Mouse (Mus musculus) CH12.LX (cell line): Measurements from ENCODE around the gene Trmt112. TPM values are rescaled to one million over a fixed set of nuclear protein-coding genes. Genes with fewer than 3 reads are reported as not detected.

Experiments
- DNase-seq: peaks from one replicate; pipeline ENCODE4 v3.0.0-alpha.2; 2013; ENCODE audit errors: extremely low read depth
- H3K27ac ChIP-seq: 2 replicates; pipeline ENCODE4 v1.5.1; 2012; ENCODE audit warnings: low read depth, mild to moderate bottlenecking, control low read depth, moderate library complexity; ENCODE audit not compliant: insufficient read depth
- H3K27me3 ChIP-seq: replicated peaks from 2 replicates; pipeline ENCODE3; 2012; ENCODE audit warnings: inconsistent platforms
- H3K36me3 ChIP-seq, 2 experiments: replicated peaks in 1 of 2; 2 replicates each; pipeline versions ENCODE3 to v1.6.1; 2012; ENCODE audit warnings: inconsistent platforms in 1 of 2, low read length in 1 of 2, mild to moderate bottlenecking in 1 of 2, mixed read lengths in 1 of 2, moderate library complexity in 1 of 2; ENCODE audit not compliant: control insufficient read depth in 1 of 2, insufficient read depth in 1 of 2
- H3K4me1 ChIP-seq, 2 experiments: 2 replicates each; pipeline ENCODE4 v1.6.1; 2012; ENCODE audit warnings: inconsistent platforms in 1 of 2, moderate library complexity in 1 of 2; ENCODE audit not compliant: insufficient read depth in 2 of 2, control insufficient read depth in 1 of 2
- H3K4me2 ChIP-seq: 2 replicates; pipeline ENCODE4 v1.6.1; 2012; ENCODE audit warnings: low read depth, mild to moderate bottlenecking, control low read depth; ENCODE audit not compliant: poor library complexity, insufficient read depth, severe bottlenecking
- H3K4me3 ChIP-seq, 3 experiments: fragments of 150-350 bp in 1 of 3; sonication (generic) in 1 of 3; replicated peaks in 1 of 3; 2 replicates each; pipeline versions ENCODE3 to v1.5.1; 2011 to 2012; ENCODE audit warnings: low read depth in 2 of 3, low read length in 2 of 3, mild to moderate bottlenecking in 2 of 3, moderate library complexity in 2 of 3, control low read depth in 1 of 3, improper control_type of control experiment in 1 of 3, inconsistent platforms in 1 of 3, mixed read lengths in 1 of 3; ENCODE audit not compliant: poor library complexity in 1 of 3
- H3K79me2 ChIP-seq: replicated peaks from 2 replicates; pipeline ENCODE4 v1.6.1; 2012; ENCODE audit warnings: mild to moderate bottlenecking, moderate library complexity; ENCODE audit not compliant: control insufficient read depth, poor library complexity, insufficient read depth, severe bottlenecking; ENCODE audit errors: extremely low read depth
- H3K9ac ChIP-seq: 2 replicates; pipeline ENCODE4 v1.6.1; 2012; ENCODE audit warnings: low read depth, mild to moderate bottlenecking, control low read depth, moderate library complexity; ENCODE audit not compliant: insufficient read depth
- H3K9me3 ChIP-seq: replicated peaks from 2 replicates; pipeline ENCODE3; 2012; ENCODE audit warnings: low read length, inconsistent platforms, mixed read lengths
- BHLHE40 ChIP-seq: IDR thresholded peaks from 2 replicates; pipeline ENCODE4 v1.6.1; 2011; ENCODE audit warnings: mild to moderate bottlenecking, low read depth, low read length, improper control_type of control experiment
- CHD1 ChIP-seq: IDR thresholded peaks from 2 replicates; pipeline ENCODE4 v1.6.1; 2012; ENCODE audit warnings: low read depth, low read length, improper control_type of control experiment, inconsistent platforms
- CTCF ChIP-seq, 2 experiments: IDR thresholded peaks in 1 of 2; conservative IDR thresholded peaks in 1 of 2; 2 replicates each; pipeline ENCODE4 v1.5.1; 2011 to 2012; ENCODE audit warnings: low read depth in 2 of 2, low read length in 2 of 2, improper control_type of control experiment in 1 of 2, inconsistent platforms in 1 of 2, mild to moderate bottlenecking in 1 of 2, moderate library complexity in 1 of 2
- E2F4 ChIP-seq: IDR thresholded peaks from 2 replicates; pipeline ENCODE4 v1.6.1; 2011; ENCODE audit warnings: low read depth, low read length, improper control_type of control experiment; ENCODE audit not compliant: insufficient replicate concordance
- EP300 ChIP-seq: IDR thresholded peaks from 2 replicates; pipeline ENCODE4 v1.6.1; 2011; ENCODE audit warnings: low read length, improper control_type of control experiment
- ETS1 ChIP-seq: conservative IDR thresholded peaks from 2 replicates; pipeline ENCODE4 v1.6.1; 2012; ENCODE audit warnings: low read depth, mild to moderate bottlenecking, inconsistent platforms, low read length, improper control_type of control experiment, moderate library complexity
- GABPA ChIP-seq: IDR thresholded peaks from 2 replicates; pipeline ENCODE4 v1.6.1; 2012; ENCODE audit warnings: low read depth, low read length, improper control_type of control experiment, inconsistent platforms; ENCODE audit not compliant: insufficient replicate concordance
- HCFC1 ChIP-seq: IDR thresholded peaks from 2 replicates; pipeline ENCODE4 v1.6.1; 2012; ENCODE audit warnings: low read depth, mild to moderate bottlenecking, inconsistent platforms, low read length, improper control_type of control experiment
- IRF4 ChIP-seq: IDR thresholded peaks from 2 replicates; pipeline ENCODE4 v1.6.1; 2014; ENCODE audit warnings: low read depth, mild to moderate bottlenecking, inconsistent platforms, low read length, improper control_type of control experiment
- JUND ChIP-seq: conservative IDR thresholded peaks from 2 replicates; pipeline ENCODE4 v1.6.1; 2011; ENCODE audit warnings: low read depth, low read length, improper control_type of control experiment
- MEF2A ChIP-seq: IDR thresholded peaks from 2 replicates; pipeline ENCODE4 v1.6.1; 2014; ENCODE audit warnings: low read depth, mild to moderate bottlenecking, inconsistent platforms, low read length, improper control_type of control experiment, borderline replicate concordance
- NRF1 ChIP-seq: IDR thresholded peaks from 2 replicates; pipeline ENCODE4 v1.6.1; 2014; ENCODE audit warnings: low read depth, mild to moderate bottlenecking, inconsistent platforms, low read length, improper control_type of control experiment, moderate library complexity
- PAX5 ChIP-seq: IDR thresholded peaks from 2 replicates; pipeline ENCODE4 v1.6.1; 2012; ENCODE audit warnings: low read length, inconsistent platforms, mixed read lengths
- POLR2A ChIP-seq: IDR thresholded peaks from 2 replicates; pipeline ENCODE4 v1.6.1; 2011; ENCODE audit warnings: low read depth, mild to moderate bottlenecking, improper control_type of control experiment, low read length
- RAD21 ChIP-seq: IDR thresholded peaks from 2 replicates; pipeline ENCODE4 v1.6.1; 2011; ENCODE audit warnings: low read depth, mild to moderate bottlenecking, low read length, improper control_type of control experiment, moderate library complexity
- RCOR1 ChIP-seq: conservative IDR thresholded peaks from 2 replicates; pipeline ENCODE4 v1.6.1; 2012; ENCODE audit warnings: low read depth, mild to moderate bottlenecking, inconsistent platforms, low read length, improper control_type of control experiment
- SIN3A ChIP-seq: IDR thresholded peaks from 2 replicates; pipeline ENCODE4 v1.6.1; 2012; ENCODE audit warnings: low read length, improper control_type of control experiment, inconsistent platforms
- TCF12 ChIP-seq: IDR thresholded peaks from 2 replicates; pipeline ENCODE4 v1.6.1; 2014; ENCODE audit warnings: low read depth, mild to moderate bottlenecking, inconsistent platforms, low read length, improper control_type of control experiment
- UBTF ChIP-seq: IDR thresholded peaks from 2 replicates; pipeline ENCODE4 v1.6.1; 2012; ENCODE audit warnings: low read depth, mild to moderate bottlenecking, inconsistent platforms, low read length, improper control_type of control experiment, moderate library complexity
- USF1 ChIP-seq: IDR thresholded peaks from 2 replicates; pipeline ENCODE4 v1.6.1; 2014; ENCODE audit warnings: low read depth, mild to moderate bottlenecking, inconsistent platforms, low read length, improper control_type of control experiment
- ZKSCAN1 ChIP-seq: IDR thresholded peaks from 2 replicates; pipeline ENCODE4 v1.6.1; 2012; ENCODE audit warnings: low read depth, inconsistent platforms, low read length, improper control_type of control experiment, borderline replicate concordance
- ZNF384 ChIP-seq: IDR thresholded peaks from 2 replicates; pipeline ENCODE4 v1.6.1; 2012; ENCODE audit warnings: low read depth, low read length, improper control_type of control experiment, inconsistent platforms
- dilution Hi-C: fragments of 300-500 bp; cut with MboI; formaldehyde crosslinking; loops from 2 replicates; pipeline ENCODE4 v1.14.3; 2020; ENCODE audit warnings: low sequenced_read_pairs; ENCODE audit not compliant: extremely low pct_unique_long_range_greater_than_20kb, extremely low pct_ligation_motif_present
- in situ Hi-C: fragments of 300-500 bp; cut with MboI; formaldehyde crosslinking; loops from 3 replicates; pipeline ENCODE4 v1.14.3; 2019; ENCODE audit warnings: low sequenced_read_pairs, low pct_ligation_motif_present, low pct_unique_long_range_greater_than_20kb, mixed read lengths
- polyA plus RNA-seq: library from polyadenylated mRNA; unstranded; fragments of >175 nt; gene quantifications from 2 replicates; pipeline ENCODE4 v1.2.1, GENCODE M21; 2012; ENCODE audit warnings: low read depth; ENCODE audit not compliant: insufficient read length
- total RNA-seq, 2 experiments: library from RNA; depleted of rRNA; stranded (reverse); fragments of 300-350 nt in 1 of 2; fragments of >200 nt in 1 of 2; gene quantifications; 2 replicates each; pipeline ENCODE4 v1.2.3; 2012 to 2014

The Trmt112 gene
- total and polyA plus RNA-seq, 3 experiments = 97.9 to 212 (median 198) TPM

DNA sequence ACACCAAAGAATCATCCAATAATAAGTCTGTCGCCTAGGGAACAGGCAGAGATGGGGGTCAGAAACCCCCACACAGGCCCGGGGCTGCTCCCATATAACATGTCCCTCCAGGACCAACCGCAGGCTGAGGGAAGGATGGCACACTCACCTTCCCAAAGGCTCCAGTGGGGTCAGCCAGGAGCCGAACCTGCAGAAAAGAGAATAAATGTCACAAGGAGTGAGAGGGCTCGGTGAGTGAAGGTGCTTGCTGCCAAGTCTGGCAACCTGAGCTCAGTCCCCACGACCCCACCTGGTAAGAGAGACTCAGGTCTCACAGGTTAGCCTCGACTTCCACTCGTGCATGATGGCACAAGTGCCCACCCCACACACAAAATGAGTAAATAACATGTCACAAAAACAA is 2.4 kb upstream of the Trmt112 start:
- in situ Hi-C loops (no loop called here), dilution Hi-C loops (no loop called here)
- Histone ChIP-seq H3K4me3 (no peak overlapping the region), H3K27ac (no peak overlapping the region), H3K9ac (no peak overlapping the region), H3K27me3 (no peaks in the 10 kb centered on the region), H3K4me1 (peaks cover 10 to 29% of the 10 kb centered on the region in 2 experiments; a peak in 3 of 4 replicates), H3K79me2 (peaks cover 21% of the 10 kb centered on the region), H3K36me3 (peaks cover 26 to 56% of the 10 kb centered on the region in 2 experiments), H3K4me2 (no peak overlapping the region), H3K9me3 (no peaks in the 10 kb centered on the region)
- TF ChIP-seq GABPA = no peak
- no peak for TF ChIP-seq MEF2A
- no peak for TF ChIP-seq SIN3A
- TF ChIP-seq CHD1 = no peak
- no peak for TF ChIP-seq BHLHE40
- no peak for TF ChIP-seq ETS1
- no peak for TF ChIP-seq ZKSCAN1
- no peak for TF ChIP-seq USF1
- no peak for TF ChIP-seq E2F4
- no peak for DNase-seq

DNA sequence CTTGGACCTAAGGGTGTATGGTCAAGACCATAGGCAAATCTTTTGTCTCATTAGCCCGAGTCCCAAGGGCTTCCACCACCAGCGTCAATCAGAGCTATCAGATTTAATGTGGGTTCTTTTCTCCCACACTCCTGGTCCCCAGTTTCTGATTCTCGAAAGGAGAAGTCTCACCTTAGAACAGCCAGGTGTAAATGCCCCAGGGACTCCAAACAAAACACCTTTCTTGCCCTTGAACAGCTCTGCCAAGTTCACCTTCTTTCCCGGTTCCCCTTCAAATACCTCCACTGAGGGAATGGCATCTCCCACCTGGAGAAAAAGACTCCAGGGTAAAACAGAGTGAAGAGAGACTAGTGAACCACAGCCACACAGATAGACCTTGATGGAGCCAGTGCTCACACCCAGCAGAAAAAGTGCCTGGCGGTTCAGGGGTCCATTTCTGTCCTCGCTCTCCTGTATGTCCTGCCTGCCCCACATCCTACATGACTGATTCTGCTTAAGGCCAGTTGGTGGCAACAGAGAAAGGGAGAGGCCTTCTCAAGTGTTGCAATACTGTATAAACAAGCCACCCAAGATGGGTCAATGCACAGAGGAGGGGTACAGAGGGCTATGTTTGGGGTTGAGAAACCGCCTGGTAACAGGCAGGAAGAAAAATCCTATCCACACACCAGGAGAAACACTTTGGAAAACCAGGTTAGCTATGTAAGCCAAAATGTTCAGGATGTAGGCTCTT is 1.5 kb upstream of the Trmt112 start:
- in situ Hi-C loops (no loop called here), dilution Hi-C loops (no loop called here)
- H3K9ac ChIP-seq = peak overlapping the region; percentile 94; the same call in 1 of the 2 replicates
- peak overlapping the region; percentile 87 for H3K4me2 ChIP-seq
- peak overlapping the region; percentile 9 to 92 (median 85) for H3K4me3 ChIP-seq
- peaks cover 10 to 29% of the 10 kb centered on the region in 2 experiments; a peak in 3 of 4 replicates for H3K4me1 ChIP-seq
- TF ChIP-seq PAX5 (no peak), POLR2A (no peak), RCOR1 (no peak), JUND (no peak), MEF2A (no peak), NRF1 (no peak), HCFC1 (no peak), TCF12 (no peak), E2F4 (no peak), CTCF (conservative IDR thresholded peaks at IDR 0.05 in 1 of 2, IDR thresholded peaks at IDR 0.05 in 1 of 2; ENCODE audit: low read depth in 2 of 2, low read length in 2 of 2) (no peak), UBTF (no peak), USF1 (no peak), ETS1 (no peak), GABPA (no peak), RAD21 (no peak), IRF4 (no peak), ZNF384 (no peak), EP300 (no peak)
- no peaks in the 10 kb centered on the region for H3K27me3 ChIP-seq
- H3K79me2 ChIP-seq = peaks cover 21% of the 10 kb centered on the region
- peaks cover 35 to 65% of the 10 kb centered on the region in 2 experiments for H3K36me3 ChIP-seq
- no peak overlapping the region for H3K27ac ChIP-seq
- no peaks in the 10 kb centered on the region for H3K9me3 ChIP-seq
- no peak for DNase-seq
